11 mouse cellular contexts compared by ENCODE assay signal in the genomic region with DNA sequence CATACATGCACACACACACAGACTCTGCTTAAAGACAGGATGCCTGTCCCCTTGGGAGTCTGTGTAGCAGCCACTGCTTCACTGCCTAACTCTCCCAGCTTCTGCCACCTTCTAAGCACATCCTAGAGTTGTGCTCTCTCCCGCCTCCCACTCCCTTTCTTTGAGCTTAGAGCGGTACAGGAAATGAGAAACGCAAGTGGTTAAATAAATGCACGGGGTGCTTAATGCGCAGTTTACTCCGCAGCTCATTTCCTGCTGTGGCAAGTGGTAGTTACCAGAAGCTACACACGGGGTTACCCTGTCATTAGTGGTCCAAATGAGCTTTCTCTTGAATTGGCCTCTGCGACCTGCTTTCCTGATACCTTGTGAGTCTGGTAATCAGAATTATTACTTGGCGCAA.
DNase-seq lines count a peak whose midpoint lies in the region; ATAC-seq lines count a peak whose summit lies in the region.
"Had no signal": no experiment of that assay in that cellular context is flagged by ENCODE, and none has a peak within 500 bp of the region (broad histone marks: within the 10 kb centered on the region; RNA-seq: fewer than 3 reads in every experiment).

No protein-coding gene starts in this region.

- H3K4me2 ChIP-seq in heart, embryonic 15.5 days, result no peak overlapping the region
- H3K4me2 ChIP-seq: forebrain, embryonic 13.5 days; limb, embryonic 13.5 days had no signal

- ATAC-seq in heart, embryonic 15.5 days (replicated peaks; ENCODE audit: insufficient number of reproducible peaks, insufficient read depth, low FRiP score, low read depth), result no peak
- ATAC-seq in inflammation-experienced regulatory T-cells, adult 6 months, result peak; percentile 76
- ATAC-seq: forebrain, embryonic 13.5 days had no signal

- no peak overlapping the region for H3K9ac ChIP-seq in heart, embryonic 15.5 days
- H3K9ac ChIP-seq: forebrain, embryonic 13.5 days; limb, embryonic 13.5 days had no signal

- WGBS in heart, embryonic 15.5 days, result 69% methylated on average over 9 of the region's 9 CpGs

- no peaks in the 10 kb centered on the region for H3K36me3 ChIP-seq in heart, embryonic 15.5 days
- H3K36me3 ChIP-seq: limb, embryonic 13.5 days had no signal

- no peaks in the 10 kb centered on the region for H3K9me3 ChIP-seq in heart, embryonic 15.5 days (replicated peaks)
- H3K9me3 ChIP-seq: forebrain, embryonic 13.5 days; limb, embryonic 13.5 days had no signal

- H3K4me3 ChIP-seq in heart, embryonic 15.5 days, result no peak overlapping the region
- H3K4me3 ChIP-seq: forebrain, embryonic 13.5 days; limb, embryonic 13.5 days had no signal

- H3K27me3 ChIP-seq in heart, embryonic 15.5 days, result no peaks in the 10 kb centered on the region
- H3K27me3 ChIP-seq: forebrain, embryonic 13.5 days; limb, embryonic 13.5 days had no signal

- peaks cover 63% of the 10 kb centered on the region for H3K4me1 ChIP-seq in heart, embryonic 15.5 days (replicated peaks)
- H3K4me1 ChIP-seq: forebrain, embryonic 13.5 days had no signal

- peak overlapping the region; percentile 24 for H3K27ac ChIP-seq in heart, embryonic 15.5 days
- H3K27ac ChIP-seq: forebrain, embryonic 13.5 days; limb, embryonic 13.5 days had no signal

- DNase-seq in heart, adult 9 months (ENCODE audit: low spot score in 2 of 2), result no peak
- peak; percentile 11 for DNase-seq in thymus, postnatal 14 days
- DNase-seq in thymus, postnatal 10 days (ENCODE audit: low spot score in 2 of 2), result no peak
- DNase-seq in adipocyte (ENCODE audit: low spot score), result no peak
- DNase-seq in testis, postnatal 14 days (ENCODE audit: low spot score), result no peak
- DNase-seq: lung, postnatal 36 days; retina, postnatal 1 day had no signal
